ENCODE assay signal across 15 mouse cellular contexts in the genomic region with DNA sequence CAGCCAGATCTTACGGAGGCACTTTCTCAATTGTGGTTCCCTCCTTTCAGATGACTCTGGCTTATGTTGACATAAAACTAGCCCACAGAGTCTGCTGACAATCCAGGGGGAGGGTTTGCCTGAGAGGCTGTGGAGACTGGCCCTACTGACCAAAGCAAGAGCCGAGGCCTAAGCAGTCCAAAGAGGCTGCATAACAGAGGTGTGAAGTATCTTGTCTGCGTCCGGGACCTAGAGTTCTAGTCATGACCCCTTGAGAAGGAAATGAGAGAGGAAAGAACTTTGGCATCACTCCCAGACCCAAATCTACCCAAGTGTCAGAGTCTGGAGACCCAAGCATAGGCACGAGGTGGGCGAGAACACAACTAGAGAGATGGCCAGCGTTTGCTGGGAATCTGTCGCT. TPM values are rescaled to one million over a fixed set of nuclear protein-coding genes. Genes with fewer than 3 reads are reported as not detected.
"Had no signal": no experiment of that assay in that cellular context is flagged by ENCODE, and none has a peak within 500 bp of the region (broad histone marks: within the 10 kb centered on the region; RNA-seq: fewer than 3 reads in every experiment).

No protein-coding gene starts in this region.

- ATAC-seq: midbrain, embryonic 16.5 days had no signal

- DNase-seq: lung, embryonic 14.5 days; lung, postnatal 10 days; lung, postnatal 4 days; midbrain, embryonic 14.5 days; right cerebral cortex, postnatal 14 days; thymus, adult 2 months; thymus, postnatal 25 days; thymus, postnatal 4 days had no signal

RNA-seq across cellular contexts. Expression of a gene that starts 17.1 kb away (rescaled TPM):
- polyA plus RNA-seq: lung, embryonic 14.5 days; midbrain, embryonic 10.5 days; midbrain, embryonic 12.5 days; midbrain, embryonic 14.5 days; midbrain, embryonic 16.5 days; neural tube, embryonic 11.5 days; neural tube, embryonic 13.5 days; neural tube, embryonic 15.5 days had no signal

RNA-seq across cellular contexts. Expression of a gene that starts 41.5 kb away (rescaled TPM):
- polyA plus RNA-seq: myocyte had no signal
